Mouse (Mus musculus) cerebellum, postnatal 36 days (tissue): ENCODE results near the gene Gm3893.
"Not testable (repeated sequence)": the region's sequence is repeated elsewhere in the genome, so short reads cannot be mapped to it uniquely, and the experiment has no call there.

Source experiments
- DNase-seq, 2 experiments: peaks; one replicate each; pipeline ENCODE4 v3.0.0; 2021 to 2022; ENCODE audit warnings: mixed read lengths in 2 of 2

Gm3893 gene

GRCm38 (mm10) chr4:42090907-42091306 is at the start of gene Gm3893:
Gm3893 (plus strand) TSS chr4:42091207.
- not testable (repeated sequence) for DNase-seq

DNA sequence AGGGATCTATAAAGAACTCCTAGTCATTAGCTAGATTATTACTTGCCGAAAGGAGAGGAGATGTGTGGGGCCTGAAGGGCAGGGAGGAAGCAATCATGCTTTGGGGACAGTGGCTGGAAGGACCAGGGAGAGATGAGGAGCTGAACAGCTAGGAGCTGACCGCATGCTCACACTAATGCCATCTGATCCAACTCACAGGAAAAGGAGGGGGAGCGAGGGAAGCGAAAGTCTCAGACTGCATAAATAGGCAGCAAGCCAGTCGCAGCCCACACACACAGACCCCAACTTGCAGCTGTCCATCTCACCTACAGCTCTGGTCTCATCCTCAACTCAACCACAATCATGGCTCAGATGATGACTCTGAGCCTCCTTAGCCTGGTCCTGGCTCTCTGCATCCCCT is 23.5 kb downstream of the Gm3893 start, which contains the start of gene Gm13304:
Gene Gm13304, plus strand, starts transcription at position 301 of the 400 bp plus-strand sequence.
- not testable (repeated sequence) for DNase-seq
